Mouse (Mus musculus) MEL (cell line): Measurements from ENCODE around the gene Taco1. TPM values are rescaled to one million over a fixed set of nuclear protein-coding genes. Genes with fewer than 3 reads are reported as not detected.
A peak's percentile ranks its signal among the peaks of the same experiment; 100 is the strongest.

ENCODE experiments used
- DNase-seq: peaks from one replicate; pipeline ENCODE4 v3.0.0; 2011; ENCODE audit warnings: low read depth, low spot score
- H3K27ac ChIP-seq: 2 replicates; pipeline ENCODE4 v1.5.1; 2012; ENCODE audit warnings: low read depth, mild to moderate bottlenecking, control low read depth, low read length, moderate library complexity; ENCODE audit not compliant: control insufficient read depth
- H3K27me3 ChIP-seq, 2 experiments: fragments of 150-350 bp in 1 of 2; sonication (generic) in 1 of 2; 2 replicates each; pipeline ENCODE4 v1.6.1; 2012; ENCODE audit warnings: low read length in 2 of 2, mild to moderate bottlenecking in 2 of 2, improper control_type of control experiment in 1 of 2, moderate library complexity in 1 of 2; ENCODE audit not compliant: insufficient read depth in 2 of 2, control insufficient read depth in 1 of 2
- H3K36me3 ChIP-seq, 2 experiments: 2 replicates each; pipeline ENCODE4 v1.6.1; 2012 to 2014; ENCODE audit warnings: low read length in 2 of 2, improper control_type of control experiment in 1 of 2, inconsistent platforms in 1 of 2, mild to moderate bottlenecking in 1 of 2; ENCODE audit not compliant: insufficient read depth in 2 of 2, control insufficient read depth in 1 of 2
- H3K4me1 ChIP-seq, 2 experiments: fragments of 150-350 bp in 1 of 2; sonication (generic) in 1 of 2; 2 replicates each; pipeline ENCODE4 v1.6.1; 2012; ENCODE audit warnings: low read length in 2 of 2, improper control_type of control experiment in 1 of 2, mild to moderate bottlenecking in 1 of 2; ENCODE audit not compliant: insufficient read depth in 2 of 2, control insufficient read depth in 1 of 2
- H3K4me3 ChIP-seq, 2 experiments: fragments of 150-350 bp in 1 of 2; sonication (generic) in 1 of 2; 2 replicates each; pipeline ENCODE4 v1.5.1; 2012; ENCODE audit warnings: low read depth in 2 of 2, low read length in 2 of 2, mild to moderate bottlenecking in 2 of 2, moderate library complexity in 2 of 2, control low read depth in 1 of 2, improper control_type of control experiment in 1 of 2; ENCODE audit not compliant: control insufficient read depth in 1 of 2, insufficient read depth in 1 of 2
- H3K79me2 ChIP-seq: 2 replicates; pipeline ENCODE4 v1.6.1; 2012; ENCODE audit warnings: mild to moderate bottlenecking, low read length, moderate library complexity; ENCODE audit not compliant: control insufficient read depth, poor library complexity, insufficient read depth
- H3K9ac ChIP-seq: 2 replicates; pipeline ENCODE4 v1.6.1; 2012; ENCODE audit warnings: low read depth, mild to moderate bottlenecking, control low read depth, low read length, moderate library complexity; ENCODE audit not compliant: control insufficient read depth, poor library complexity, severe bottlenecking
- H3K9me3 ChIP-seq: fragments of 150-350 bp; sonication (generic); replicated peaks from 2 replicates; pipeline ENCODE4 v1.6.1; 2012; ENCODE audit warnings: mild to moderate bottlenecking, low read length, improper control_type of control experiment, moderate library complexity; ENCODE audit not compliant: insufficient read depth
- BHLHE40 ChIP-seq: IDR thresholded peaks from 2 replicates; pipeline ENCODE4 v1.6.1; 2012; ENCODE audit warnings: low read depth, mild to moderate bottlenecking, inconsistent platforms, low read length, improper control_type of control experiment, borderline replicate concordance
- E2F4 ChIP-seq: IDR thresholded peaks from 2 replicates; pipeline ENCODE4 v1.6.1; 2011; ENCODE audit warnings: low read depth, low read length, improper control_type of control experiment, borderline replicate concordance
- ELF1 ChIP-seq: IDR thresholded peaks from 2 replicates; pipeline ENCODE4 v1.6.1; 2014; ENCODE audit warnings: low read depth, mild to moderate bottlenecking, inconsistent platforms, low read length, improper control_type of control experiment, moderate library complexity
- EP300 ChIP-seq, 2 experiments: IDR thresholded peaks; 2 replicates each; pipeline ENCODE4 v1.6.1; 2011; ENCODE audit warnings: improper control_type of control experiment in 2 of 2, low read length in 2 of 2, low read depth in 1 of 2, mild to moderate bottlenecking in 1 of 2
- GABPA ChIP-seq: IDR thresholded peaks from 2 replicates; pipeline ENCODE4 v1.6.1; 2012; ENCODE audit warnings: low read depth, mild to moderate bottlenecking, inconsistent platforms, low read length, improper control_type of control experiment, moderate library complexity
- GATA1 ChIP-seq: IDR thresholded peaks from 2 replicates; pipeline ENCODE4 v1.6.1; 2011; ENCODE audit warnings: low read depth, low read length, improper control_type of control experiment
- HCFC1 ChIP-seq: IDR thresholded peaks from 2 replicates; pipeline ENCODE4 v1.6.1; 2012; ENCODE audit warnings: low read depth, mild to moderate bottlenecking, inconsistent platforms, low read length, improper control_type of control experiment, moderate library complexity
- KAT2A ChIP-seq: conservative IDR thresholded peaks from 2 replicates; pipeline ENCODE4 v1.6.1; 2012; ENCODE audit warnings: low read depth, low read length, improper control_type of control experiment, inconsistent platforms
- MAX ChIP-seq: IDR thresholded peaks from 2 replicates; pipeline ENCODE4 v1.6.1; 2011; ENCODE audit warnings: low read length, improper control_type of control experiment
- MEF2A ChIP-seq: IDR thresholded peaks from 2 replicates; pipeline ENCODE4 v1.6.1; 2014; ENCODE audit warnings: low read depth, mild to moderate bottlenecking, inconsistent platforms, low read length, improper control_type of control experiment; ENCODE audit not compliant: poor library complexity, insufficient replicate concordance, severe bottlenecking; ENCODE audit errors: extremely low read depth
- MXI1 ChIP-seq: IDR thresholded peaks from 2 replicates; pipeline ENCODE4 v1.6.1; 2011; ENCODE audit warnings: mild to moderate bottlenecking, low read depth, low read length, improper control_type of control experiment
- MYC ChIP-seq: IDR thresholded peaks from 2 replicates; pipeline ENCODE4 v1.6.1; 2011; ENCODE audit warnings: low read depth, mild to moderate bottlenecking, low read length, improper control_type of control experiment, moderate library complexity
- NELFE ChIP-seq: IDR thresholded peaks from 2 replicates; pipeline ENCODE4 v1.6.1; 2011; ENCODE audit warnings: low read depth, low read length, improper control_type of control experiment
- NRF1 ChIP-seq: IDR thresholded peaks from 2 replicates; pipeline ENCODE4 v1.6.1; 2014; ENCODE audit warnings: low read depth, mild to moderate bottlenecking, inconsistent platforms, low read length, improper control_type of control experiment, moderate library complexity; ENCODE audit not compliant: poor library complexity, insufficient read depth, severe bottlenecking
- POLR2A ChIP-seq, 2 experiments: IDR thresholded peaks; 2 replicates each; pipeline ENCODE4 v1.6.1; 2011 to 2012; ENCODE audit warnings: low read length in 2 of 2, mild to moderate bottlenecking in 2 of 2, control low read depth in 1 of 2, improper control_type of control experiment in 1 of 2, low read depth in 1 of 2, moderate library complexity in 1 of 2; ENCODE audit not compliant: control insufficient read depth in 1 of 2, insufficient read depth in 1 of 2, poor library complexity in 1 of 2
- POLR2AphosphoS2 ChIP-seq: IDR thresholded peaks from 2 replicates; pipeline ENCODE4 v1.6.1; 2011; ENCODE audit warnings: low read length, improper control_type of control experiment
- RAD21 ChIP-seq: IDR thresholded peaks from 2 replicates; pipeline ENCODE4 v1.6.1; 2011; ENCODE audit warnings: mild to moderate bottlenecking, low read depth, low read length, improper control_type of control experiment
- RCOR1 ChIP-seq: IDR thresholded peaks from 2 replicates; pipeline ENCODE4 v1.6.1; 2012; ENCODE audit warnings: low read depth, mild to moderate bottlenecking, inconsistent platforms, low read length, improper control_type of control experiment
- TAL1 ChIP-seq: IDR thresholded peaks from 2 replicates; pipeline ENCODE4 v1.6.1; 2012; ENCODE audit warnings: mild to moderate bottlenecking, inconsistent platforms, low read length, moderate library complexity, mixed read lengths
- TBP ChIP-seq: IDR thresholded peaks from 2 replicates; pipeline ENCODE4 v1.8.0; 2011; ENCODE audit warnings: low read depth, low read length, improper control_type of control experiment
- USF1 ChIP-seq: IDR thresholded peaks from 2 replicates; pipeline ENCODE4 v1.6.1; 2014; ENCODE audit warnings: low read depth, mild to moderate bottlenecking, inconsistent platforms, low read length, improper control_type of control experiment, moderate library complexity
- ZKSCAN1 ChIP-seq: IDR thresholded peaks from 2 replicates; pipeline ENCODE4 v1.6.1; 2012; ENCODE audit warnings: low read depth, mild to moderate bottlenecking, inconsistent platforms, low read length, improper control_type of control experiment, moderate library complexity
- ZMIZ1 ChIP-seq: IDR thresholded peaks from 2 replicates; pipeline ENCODE4 v1.6.1; 2012; ENCODE audit warnings: low read depth, mild to moderate bottlenecking, inconsistent platforms, low read length, improper control_type of control experiment, moderate library complexity
- polyA plus RNA-seq, 2 experiments: library from polyadenylated mRNA; stranded (reverse) in 1 of 2; unstranded in 1 of 2; fragments of >175 nt in 1 of 2; fragments of >200 nt in 1 of 2; gene quantifications; 2 replicates each; pipeline versions ENCODE4 v1.2.1 to v1.2.4; 2012; ENCODE audit warnings: low replicate concordance in 2 of 2, low read depth in 1 of 2; ENCODE audit not compliant: insufficient read length in 2 of 2, insufficient read depth in 1 of 2, missing spikeins in 1 of 2
- total RNA-seq: library from RNA; depleted of rRNA; stranded (reverse); fragments of 300-350 nt; gene quantifications from 2 replicates; pipeline ENCODE4 v1.2.3, GENCODE M21; 2012

The Taco1 gene
- total and polyA plus RNA-seq, 3 experiments, result 33.1 to 33.3 TPM; not detected in 1

DNA sequence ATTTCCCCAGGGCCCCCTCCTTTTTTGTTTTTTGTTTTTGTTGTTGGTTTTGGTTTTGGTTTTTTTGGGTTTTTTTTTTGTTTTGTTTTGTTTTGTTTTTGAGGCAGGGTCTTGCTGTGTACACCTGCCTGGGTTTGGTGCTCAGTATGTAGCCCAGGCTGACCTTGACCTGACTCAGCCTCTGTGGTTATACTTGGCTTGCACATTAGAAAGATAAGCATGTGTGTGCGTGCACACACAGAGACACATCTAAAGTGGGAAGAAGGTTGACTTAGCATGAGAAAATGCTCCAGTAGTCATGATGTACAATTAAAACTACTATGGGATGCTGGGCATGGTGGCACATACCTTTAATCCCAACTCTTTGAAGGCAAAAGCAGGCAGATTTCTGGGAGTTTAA is 5.3 kb upstream of the Taco1 start (continued):
- TF ChIP-seq POLR2AphosphoS2 (no peak), POLR2A (IDR thresholded peaks at IDR 0.05; ENCODE audit: control insufficient read depth in 1 of 2, insufficient read depth in 1 of 2, low read depth in 1 of 2, low read length in 2 of 2, poor library complexity in 1 of 2) (no peak), GABPA (no peak), GATA1 (peak; percentile 56; the same call in 1 of the 2 replicates), TBP (no peak), RAD21 (no peak; the same call in 1 of the 2 replicates), NRF1 (no peak), ZKSCAN1 (no peak), BHLHE40 (peak; percentile 56; the same call in 1 of the 2 replicates), NELFE (no peak), EP300 (IDR thresholded peaks at IDR 0.05; ENCODE audit: low read depth in 1 of 2, low read length in 2 of 2) (peak; percentile 66 to 79), MXI1 (no peak; the same call in 1 of the 2 replicates), RCOR1 (peak; percentile 40; the same call in 1 of the 2 replicates), ELF1 (no peak), KAT2A (no peak), MEF2A (no peak), TAL1 (no peak), MYC (no peak), MAX (no peak)

DNA sequence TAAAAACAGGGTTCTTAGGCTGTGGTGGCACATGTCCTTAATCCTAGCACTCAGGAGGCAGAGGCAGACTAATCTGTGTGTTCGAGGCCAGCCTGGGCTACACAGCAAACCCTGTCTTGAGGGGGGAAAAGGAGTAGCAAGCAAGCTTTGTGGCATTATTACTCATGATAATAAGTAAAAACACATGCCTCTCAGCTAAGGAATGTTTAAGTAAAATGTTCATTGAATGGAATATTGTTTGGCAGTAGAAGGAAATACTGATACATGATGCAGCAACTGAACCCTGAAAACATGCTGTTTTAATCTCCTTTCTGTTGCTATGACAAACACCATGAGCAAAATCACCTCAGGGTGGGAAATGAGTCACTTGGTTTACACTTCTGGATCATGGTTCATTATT is 4.5 kb upstream of the Taco1 start:
- H3K27ac ChIP-seq, result no peak overlapping the region
- H3K79me2 ChIP-seq, result peaks cover 4% of the 10 kb centered on the region
- H3K9ac ChIP-seq, result no peak overlapping the region
- no peaks in the 10 kb centered on the region for H3K9me3 ChIP-seq
- DNase-seq, result no peak
- peaks cover 22 to 31% of the 10 kb centered on the region in 2 experiments for H3K4me1 ChIP-seq
- H3K4me3 ChIP-seq, result no peak overlapping the region
- H3K27me3 ChIP-seq, result no peaks in the 10 kb centered on the region
- H3K36me3 ChIP-seq, result peaks cover 17 to 32% of the 10 kb centered on the region in 2 experiments
- TF ChIP-seq USF1 (no peak), KAT2A (no peak), HCFC1 (no peak), ZMIZ1 (no peak), E2F4 (no peak)
